Mouse (Mus musculus): ENCODE data around the gene Mab21l1. TPM values are rescaled to one million over a fixed set of nuclear protein-coding genes. Genes with fewer than 3 reads are reported as not detected.

Mab21l1 gene
- polyA plus RNA-seq, 1 experiment, result not detected

DNA sequence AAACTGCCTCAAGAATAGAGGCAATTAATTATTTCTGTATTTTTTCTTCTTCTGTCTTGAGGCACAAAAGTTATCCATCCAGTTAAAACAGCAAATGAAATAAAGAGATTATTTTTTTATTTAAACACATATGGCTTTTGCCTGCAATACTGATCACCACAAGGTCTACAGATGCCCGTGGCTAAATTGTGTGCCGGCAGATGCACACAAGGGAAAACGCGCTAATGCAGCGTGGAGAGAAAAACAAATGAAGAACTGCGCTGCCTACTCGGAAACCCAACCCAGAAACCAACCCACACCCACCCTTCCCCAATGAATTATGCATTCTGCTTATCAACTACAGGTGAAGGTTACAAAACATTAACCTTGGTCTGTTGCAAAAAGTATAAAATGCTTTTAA is 7.1 kb upstream of the Mab21l1 start:
- Histone ChIP-seq H3K4me3 (ENCODE audit: control insufficient read depth, insufficient read depth, low read length) (no peak overlapping the region), H3K4me1 (replicated peaks; ENCODE audit: control insufficient read depth, insufficient read depth, low read length) (no peaks in the 10 kb centered on the region), H3K27me3 (ENCODE audit: control insufficient read depth, insufficient read depth, low read length) (peaks cover 2% of the 10 kb centered on the region; the same call in 1 of the 2 replicates), H3K36me3 (ENCODE audit: control insufficient read depth, insufficient read depth, low read length) (no peaks in the 10 kb centered on the region), H3K27ac (ENCODE audit: control insufficient read depth, insufficient read depth, low read length) (no peak overlapping the region)
- 95% methylated on average over 7 of the region's 7 CpGs for WGBS
- no peak for DNase-seq
- TF ChIP-seq CTCF (IDR thresholded peaks at IDR 0.05; ENCODE audit: borderline replicate concordance, control insufficient read depth, extremely low read depth, insufficient read depth, low read length, poor library complexity), result no peak
- TF ChIP-seq POLR2A (IDR thresholded peaks at IDR 0.05; ENCODE audit: control insufficient read depth, extremely low read depth, insufficient read depth, low read length, poor library complexity), result no peak

DNA sequence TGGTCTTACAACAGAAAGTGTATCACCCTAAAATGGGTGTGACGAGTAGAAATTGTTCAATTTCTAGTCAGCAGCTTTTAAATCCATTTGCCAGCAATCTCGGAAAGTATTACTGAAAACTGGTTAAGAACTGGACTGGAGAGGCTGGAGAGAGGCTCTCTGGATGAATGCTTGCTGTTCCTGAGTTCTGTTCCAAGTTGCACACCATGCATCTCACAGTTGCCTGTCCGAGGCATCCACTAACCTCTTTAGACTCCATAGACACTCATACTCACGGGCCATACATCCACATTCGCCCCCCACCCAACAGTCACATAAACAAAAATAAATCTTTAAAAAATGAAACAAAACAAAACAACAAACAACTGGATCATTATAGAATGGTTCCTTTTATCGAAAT is 6.6 kb upstream of the Mab21l1 start:
- Histone ChIP-seq H3K27ac (ENCODE audit: control insufficient read depth, insufficient read depth, low read length) (no peak overlapping the region), H3K27me3 (ENCODE audit: control insufficient read depth, insufficient read depth, low read length) (peaks cover 2% of the 10 kb centered on the region; the same call in 1 of the 2 replicates), H3K4me1 (replicated peaks; ENCODE audit: control insufficient read depth, insufficient read depth, low read length) (no peaks in the 10 kb centered on the region), H3K4me3 (ENCODE audit: control insufficient read depth, insufficient read depth, low read length) (no peak overlapping the region), H3K36me3 (ENCODE audit: control insufficient read depth, insufficient read depth, low read length) (no peaks in the 10 kb centered on the region)
- no peak for DNase-seq
- 95% methylated on average over 6 of the region's 6 CpGs for whole genome bisulfite sequencing
- TF ChIP-seq POLR2A (IDR thresholded peaks at IDR 0.05; ENCODE audit: control insufficient read depth, extremely low read depth, insufficient read depth, low read length, poor library complexity) (no peak), CTCF (IDR thresholded peaks at IDR 0.05; ENCODE audit: borderline replicate concordance, control insufficient read depth, extremely low read depth, insufficient read depth, low read length, poor library complexity) (no peak)

- 87% methylated on average over 4 of the region's 4 CpGs for WGBS
- Histone ChIP-seq H3K27ac (ENCODE audit: control insufficient read depth, insufficient read depth, low read length) (no peak overlapping the region), H3K27me3 (ENCODE audit: control insufficient read depth, insufficient read depth, low read length) (peaks cover 9% of the 10 kb centered on the region), H3K36me3 (ENCODE audit: control insufficient read depth, insufficient read depth, low read length) (no peaks in the 10 kb centered on the region), H3K4me3 (ENCODE audit: control insufficient read depth, insufficient read depth, low read length) (no peak overlapping the region), H3K4me1 (replicated peaks; ENCODE audit: control insufficient read depth, insufficient read depth, low read length) (no peaks in the 10 kb centered on the region)
- no peak for DNase-seq
- TF ChIP-seq CTCF (IDR thresholded peaks at IDR 0.05; ENCODE audit: borderline replicate concordance, control insufficient read depth, extremely low read depth, insufficient read depth, low read length, poor library complexity) (no peak), POLR2A (IDR thresholded peaks at IDR 0.05; ENCODE audit: control insufficient read depth, extremely low read depth, insufficient read depth, low read length, poor library complexity) (no peak)
Observed at GRCm38 (mm10) chr3:55777501-55777900, 4.8 kb upstream of the Mab21l1 start.

DNA sequence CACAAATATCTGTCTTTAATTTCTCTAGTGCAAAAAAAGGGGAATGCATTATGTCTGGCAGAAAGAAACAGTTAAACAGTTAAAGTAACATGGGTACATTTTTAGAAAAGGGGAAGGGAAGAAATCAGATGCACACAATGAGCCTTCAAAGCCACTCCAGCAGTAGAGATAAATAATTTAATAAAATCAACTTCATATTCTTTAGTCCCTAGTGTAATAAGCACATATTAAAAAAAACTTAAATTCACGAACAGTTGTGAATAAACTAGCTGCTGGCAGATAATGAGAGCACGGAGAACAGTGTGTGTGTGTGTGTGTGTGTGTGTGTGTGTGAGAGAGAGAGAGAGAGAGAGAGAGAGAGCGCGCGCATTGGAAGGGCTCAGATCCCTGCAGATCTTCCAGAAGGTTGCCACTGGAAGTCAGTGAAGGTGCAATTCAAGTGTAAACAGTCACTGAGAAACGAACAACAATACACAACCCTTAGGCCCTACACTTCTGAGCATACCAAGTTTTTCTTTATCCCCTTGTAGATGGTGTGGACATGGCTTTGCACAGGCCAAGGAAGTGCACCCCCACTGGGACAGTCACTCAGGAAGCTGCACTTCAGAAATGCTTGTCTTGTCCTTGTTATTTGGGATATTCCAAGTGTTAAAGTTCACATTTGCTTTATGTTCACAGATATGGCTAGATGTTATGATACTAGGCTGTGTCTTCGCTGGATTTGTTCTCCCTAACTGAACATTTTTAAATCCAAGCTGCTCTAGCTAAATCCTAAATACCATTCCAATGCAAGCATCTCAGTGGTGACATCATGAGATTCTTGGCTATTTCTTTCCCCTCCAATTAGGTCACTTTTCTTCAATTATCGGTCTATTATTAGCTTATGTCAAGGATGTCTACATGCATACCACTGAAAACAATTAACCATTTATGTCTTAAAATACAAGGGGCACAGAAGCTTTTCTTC is 3.3 kb upstream of the Mab21l1 start:
- no peak for DNase-seq
- TF ChIP-seq POLR2A (IDR thresholded peaks at IDR 0.05; ENCODE audit: control insufficient read depth, extremely low read depth, insufficient read depth, low read length, poor library complexity), result no peak
- no peak for TF ChIP-seq CTCF (IDR thresholded peaks at IDR 0.05; ENCODE audit: borderline replicate concordance, control insufficient read depth, extremely low read depth, insufficient read depth, low read length, poor library complexity)
- no peaks in the 10 kb centered on the region for H3K36me3 ChIP-seq (ENCODE audit: control insufficient read depth, insufficient read depth, low read length)
- H3K27me3 ChIP-seq (ENCODE audit: control insufficient read depth, insufficient read depth, low read length), result peaks cover 24% of the 10 kb centered on the region
- 91% methylated on average over 8 of the region's 8 CpGs for WGBS
- H3K4me1 ChIP-seq (replicated peaks; ENCODE audit: control insufficient read depth, insufficient read depth, low read length), result peaks cover 8% of the 10 kb centered on the region; the same call in 1 of the 2 replicates
- H3K27ac ChIP-seq (ENCODE audit: control insufficient read depth, insufficient read depth, low read length), result no peak overlapping the region
- no peak overlapping the region for H3K4me3 ChIP-seq (ENCODE audit: control insufficient read depth, insufficient read depth, low read length)

- 20% methylated on average over 53 of the region's 53 CpGs for WGBS
- H3K27ac ChIP-seq (ENCODE audit: control insufficient read depth, insufficient read depth, low read length), result no peak overlapping the region
- peaks cover 8% of the 10 kb centered on the region; the same call in 1 of the 2 replicates for H3K4me1 ChIP-seq (replicated peaks; ENCODE audit: control insufficient read depth, insufficient read depth, low read length)
- H3K36me3 ChIP-seq (ENCODE audit: control insufficient read depth, insufficient read depth, low read length), result no peaks in the 10 kb centered on the region
- TF ChIP-seq CTCF (IDR thresholded peaks at IDR 0.05; ENCODE audit: borderline replicate concordance, control insufficient read depth, extremely low read depth, insufficient read depth, low read length, poor library complexity) (no peak), POLR2A (IDR thresholded peaks at IDR 0.05; ENCODE audit: control insufficient read depth, extremely low read depth, insufficient read depth, low read length, poor library complexity) (no peak)
- H3K27me3 ChIP-seq (ENCODE audit: control insufficient read depth, insufficient read depth, low read length), result peaks cover 25% of the 10 kb centered on the region
- DNase-seq, result no peak
- H3K4me3 ChIP-seq (ENCODE audit: control insufficient read depth, insufficient read depth, low read length), result no peak overlapping the region
Observed at GRCm38 (mm10) chr3:55780120-55781070, 1.9 kb upstream of the Mab21l1 start.

All from thymus, adult 2 months (tissue).